Mouse (Mus musculus): ENCODE results near the gene Ptrh1. TPM values are rescaled to one million over a fixed set of nuclear protein-coding genes. Genes with fewer than 3 reads are reported as not detected.

Gene Ptrh1
- 1.1 TPM in 2 replicates for polyA plus RNA-seq (2015; fragmentation: Nextera tagmentation; extraction: Ambion mirVana)

DNA sequence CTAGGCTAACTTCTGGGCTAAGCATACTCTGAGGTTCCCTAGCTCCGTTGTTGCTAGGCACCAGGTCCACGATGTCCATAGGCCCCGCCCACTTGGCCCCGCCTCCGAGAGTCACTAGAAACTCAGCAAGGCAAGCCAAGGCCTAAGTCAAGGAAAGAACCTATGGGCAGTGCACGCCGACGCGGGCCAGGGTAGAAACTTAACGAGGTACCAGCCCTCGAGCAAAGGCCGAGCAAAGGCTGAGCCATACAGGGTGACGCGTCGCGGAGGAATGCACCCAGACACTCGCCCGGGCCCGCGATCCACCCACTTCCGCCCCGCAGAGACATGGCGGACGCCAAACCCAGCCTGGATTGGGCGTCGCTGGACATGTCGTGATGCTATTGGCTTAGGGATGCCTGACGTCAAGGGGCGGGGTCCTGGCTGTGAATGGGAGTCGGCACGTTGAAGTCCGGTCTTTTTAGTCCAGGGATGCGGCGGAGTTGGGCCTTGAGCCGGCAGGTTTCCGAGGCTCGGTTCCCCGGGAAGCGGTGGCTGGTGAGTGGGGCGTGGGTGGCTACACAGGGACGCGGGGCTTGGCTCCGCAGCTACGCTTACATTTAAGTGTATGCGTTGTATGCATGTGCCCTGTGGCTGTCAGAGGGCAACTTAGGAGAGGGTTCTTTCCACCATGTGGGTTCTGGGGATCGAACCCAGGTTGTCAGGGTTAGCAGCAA, at the start of gene Ptrh1, which contains the start of gene Ttc16:
Ptrh1 (plus strand) TSS at position 428 of the 716 bp plus-strand sequence.
Ttc16 (minus strand) TSS at position 275 of the 716 bp plus-strand sequence.
- Histone ChIP-seq H3K9ac (replicated peaks) (peak within 1 kb of the TSS; percentile 63), H3K9me3 (ENCODE audit: low read length) (no peaks in the 10 kb centered on the region), H3K27me3 (ENCODE audit: insufficient read depth, low read length) (no peaks in the 10 kb centered on the region), H3K36me3 (replicated peaks; ENCODE audit: insufficient read depth, low read length) (no peaks in the 10 kb centered on the region), H3K4me2 (ENCODE audit: low read depth, low read length) (peak within 1 kb of the TSS; percentile 93), H3K27ac (ENCODE audit: low read depth) (peak within 1 kb of the TSS; percentile 68), H3K4me3 (ENCODE audit: low read depth, low read length) (peak within 1 kb of the TSS; percentile 69), H3K4me1 (ENCODE audit: insufficient read depth) (peaks cover 13% of the 10 kb centered on the region)
- ATAC-seq (peak; percentile 98), DNase-seq (peak; percentile 98)
- WGBS (ENCODE audit: insufficient replicate concordance), result 2% methylated on average over 46 of the region's 46 CpGs
- no peak for TF ChIP-seq CTCF (IDR thresholded peaks at IDR 0.05; ENCODE audit: low read depth)
- TF ChIP-seq EP300 (IDR thresholded peaks at IDR 0.05; ENCODE audit: low read depth), result no peak

DNA sequence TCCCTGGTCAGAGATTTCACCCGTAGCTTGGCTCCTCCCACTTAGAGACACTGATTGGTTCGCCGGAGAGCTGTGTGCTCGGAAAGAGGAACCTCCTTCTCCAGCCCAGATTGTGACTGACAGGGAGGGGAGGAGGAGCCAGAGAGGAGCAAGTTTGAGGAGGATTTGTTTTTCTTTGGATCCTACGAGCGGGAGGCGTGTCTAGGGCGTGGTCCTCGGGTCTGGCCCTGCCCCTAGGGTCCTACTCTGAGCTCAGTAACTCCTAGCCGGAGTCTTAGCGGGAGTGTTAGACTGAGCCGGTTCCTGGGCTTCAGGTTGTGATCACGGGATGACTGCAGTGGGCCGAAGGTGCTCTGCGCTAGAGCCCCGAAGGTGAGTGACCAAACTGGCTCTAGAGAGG, 48.2 kb upstream of the Ptrh1 start:
- H3K9ac ChIP-seq (replicated peaks), result peak overlapping the region; percentile 48
- peak; percentile 89 for DNase-seq
- 7% methylated on average over 16 of the region's 16 CpGs for WGBS (ENCODE audit: insufficient replicate concordance)
- H3K9me3 ChIP-seq (ENCODE audit: low read length), result no peaks in the 10 kb centered on the region
- peak overlapping the region; percentile 70 for H3K4me2 ChIP-seq (ENCODE audit: low read depth, low read length)
- TF ChIP-seq EP300 (IDR thresholded peaks at IDR 0.05; ENCODE audit: low read depth) (no peak), CTCF (IDR thresholded peaks at IDR 0.05; ENCODE audit: low read depth) (no peak)
- H3K36me3 ChIP-seq (replicated peaks; ENCODE audit: insufficient read depth, low read length), result 0 out of 2 replicates have a peak, but pooled peaks cover 5% of the 10 kb centered on the region
- peak; percentile 96 for ATAC-seq
- H3K27ac ChIP-seq (ENCODE audit: low read depth), result peak overlapping the region; percentile 40; the same call in 1 of the 2 replicates
- peak overlapping the region; percentile 30 for H3K4me3 ChIP-seq (ENCODE audit: low read depth, low read length)
- H3K27me3 ChIP-seq (ENCODE audit: insufficient read depth, low read length), result no peaks in the 10 kb centered on the region
- peaks cover 5% of the 10 kb centered on the region for H3K4me1 ChIP-seq (ENCODE audit: insufficient read depth)

DNA sequence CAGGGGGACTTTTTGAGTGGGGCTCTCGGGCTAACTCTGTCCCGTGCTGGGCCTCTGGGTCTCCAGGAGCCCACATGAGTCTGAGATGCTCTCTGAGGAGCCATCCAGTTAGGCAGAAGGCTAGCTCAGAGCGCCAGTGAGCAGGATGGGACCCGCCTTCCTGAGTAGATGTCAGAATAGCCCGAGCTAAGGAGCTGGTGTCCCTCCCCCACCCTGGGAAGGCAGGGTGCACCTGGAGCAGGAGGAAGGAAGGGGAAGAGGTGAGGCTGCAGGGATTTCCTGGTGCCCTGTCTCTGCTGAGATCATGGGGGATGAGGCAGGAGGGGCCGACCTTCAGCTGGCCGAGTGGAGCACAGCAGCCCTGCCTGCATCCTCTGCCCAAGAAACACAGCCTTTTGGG, 47.1 kb upstream of the Ptrh1 start:
- Histone ChIP-seq H3K9me3 (ENCODE audit: low read length) (no peaks in the 10 kb centered on the region), H3K9ac (replicated peaks) (peak overlapping the region; percentile 41; the same call in 1 of the 2 replicates), H3K4me2 (ENCODE audit: low read depth, low read length) (peak overlapping the region; percentile 70; the same call in 1 of the 2 replicates), H3K27me3 (ENCODE audit: insufficient read depth, low read length) (no peaks in the 10 kb centered on the region), H3K36me3 (replicated peaks; ENCODE audit: insufficient read depth, low read length) (0 out of 2 replicates have a peak, but pooled peaks cover 5% of the 10 kb centered on the region), H3K4me1 (ENCODE audit: insufficient read depth) (peaks cover 5% of the 10 kb centered on the region), H3K4me3 (ENCODE audit: low read depth, low read length) (peak overlapping the region; percentile 30), H3K27ac (ENCODE audit: low read depth) (peak overlapping the region; percentile 40)
- DNase-seq, result no peak
- no peak for ATAC-seq
- no peak for TF ChIP-seq CTCF (IDR thresholded peaks at IDR 0.05; ENCODE audit: low read depth)
- no peak for TF ChIP-seq EP300 (IDR thresholded peaks at IDR 0.05; ENCODE audit: low read depth)
- WGBS (ENCODE audit: insufficient replicate concordance), result 47% methylated on average over 7 of the region's 7 CpGs

DNA sequence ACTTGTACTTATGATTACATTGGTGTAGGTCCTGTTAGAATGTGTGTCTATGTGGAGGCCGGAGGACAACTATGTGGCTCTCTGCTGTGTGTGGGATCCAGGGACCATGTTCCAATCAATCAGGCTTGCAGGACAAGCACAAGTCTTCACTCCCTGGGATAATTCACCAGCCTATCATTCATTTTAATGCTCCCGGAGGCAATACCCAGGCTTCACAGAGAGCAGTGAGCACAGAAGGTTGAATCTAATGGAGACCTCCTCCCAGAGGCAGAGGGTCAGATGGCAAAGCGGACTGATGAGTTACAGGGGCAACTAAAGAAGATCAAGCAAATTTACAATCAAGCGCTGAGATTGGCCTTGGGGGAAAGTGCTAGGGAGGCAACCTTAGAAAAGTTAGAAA, 46.0 kb upstream of the Ptrh1 start:
- Histone ChIP-seq H3K4me1 (ENCODE audit: insufficient read depth) (peaks cover 5% of the 10 kb centered on the region), H3K36me3 (replicated peaks; ENCODE audit: insufficient read depth, low read length) (0 out of 2 replicates have a peak, but pooled peaks cover 5% of the 10 kb centered on the region), H3K4me2 (ENCODE audit: low read depth, low read length) (peak overlapping the region; percentile 0; the same call in 1 of the 2 replicates), H3K9me3 (ENCODE audit: low read length) (no peaks in the 10 kb centered on the region), H3K4me3 (ENCODE audit: low read depth, low read length) (no peak overlapping the region), H3K27ac (ENCODE audit: low read depth) (0 out of 2 replicates have a peak overlapping the region, but pooled peaks have one; percentile 31), H3K27me3 (ENCODE audit: insufficient read depth, low read length) (no peaks in the 10 kb centered on the region), H3K9ac (replicated peaks) (no peak overlapping the region)
- TF ChIP-seq CTCF (IDR thresholded peaks at IDR 0.05; ENCODE audit: low read depth) (no peak), EP300 (IDR thresholded peaks at IDR 0.05; ENCODE audit: low read depth) (no peak)
- WGBS (ENCODE audit: insufficient replicate concordance), result 78% methylated on average over 4 of the region's 4 CpGs
- no peak for ATAC-seq
- no peak for DNase-seq

DNA sequence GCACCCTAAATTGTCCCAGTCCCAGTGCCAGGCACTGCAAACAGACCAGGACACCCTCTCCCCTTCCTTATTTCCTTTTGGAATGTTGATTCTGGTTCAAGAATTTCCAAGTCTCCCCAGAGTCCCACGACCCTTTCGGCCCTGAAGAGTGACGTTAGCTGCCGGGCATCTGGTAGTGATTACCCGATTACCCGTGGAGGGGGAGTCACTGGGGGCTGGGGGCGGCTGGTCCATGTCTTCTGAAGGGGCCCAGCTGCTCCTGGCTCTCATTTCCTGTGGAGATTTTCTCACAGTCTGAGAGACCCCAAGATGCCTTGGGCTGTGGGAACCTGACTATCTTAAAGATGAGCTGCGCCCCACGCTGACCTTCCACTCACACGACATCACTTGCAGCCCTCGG, 44.7 kb upstream of the Ptrh1 start:
- no peak overlapping the region for H3K4me3 ChIP-seq (ENCODE audit: low read depth, low read length)
- H3K9ac ChIP-seq (replicated peaks), result no peak overlapping the region
- H3K4me1 ChIP-seq (ENCODE audit: insufficient read depth), result peaks cover 5% of the 10 kb centered on the region
- TF ChIP-seq EP300 (IDR thresholded peaks at IDR 0.05; ENCODE audit: low read depth), result no peak
- TF ChIP-seq CTCF (IDR thresholded peaks at IDR 0.05; ENCODE audit: low read depth), result no peak
- no peak for DNase-seq
- H3K27me3 ChIP-seq (ENCODE audit: insufficient read depth, low read length), result no peaks in the 10 kb centered on the region
- H3K9me3 ChIP-seq (ENCODE audit: low read length), result no peaks in the 10 kb centered on the region
- ATAC-seq, result no peak
- no peak overlapping the region for H3K4me2 ChIP-seq (ENCODE audit: low read depth, low read length)
- WGBS (ENCODE audit: insufficient replicate concordance), result 60% methylated on average over 11 of the region's 11 CpGs
- H3K27ac ChIP-seq (ENCODE audit: low read depth), result peak overlapping the region; percentile 48; the same call in 1 of the 2 replicates
- H3K36me3 ChIP-seq (replicated peaks; ENCODE audit: insufficient read depth, low read length), result 0 out of 2 replicates have a peak, but pooled peaks cover 5% of the 10 kb centered on the region

DNA sequence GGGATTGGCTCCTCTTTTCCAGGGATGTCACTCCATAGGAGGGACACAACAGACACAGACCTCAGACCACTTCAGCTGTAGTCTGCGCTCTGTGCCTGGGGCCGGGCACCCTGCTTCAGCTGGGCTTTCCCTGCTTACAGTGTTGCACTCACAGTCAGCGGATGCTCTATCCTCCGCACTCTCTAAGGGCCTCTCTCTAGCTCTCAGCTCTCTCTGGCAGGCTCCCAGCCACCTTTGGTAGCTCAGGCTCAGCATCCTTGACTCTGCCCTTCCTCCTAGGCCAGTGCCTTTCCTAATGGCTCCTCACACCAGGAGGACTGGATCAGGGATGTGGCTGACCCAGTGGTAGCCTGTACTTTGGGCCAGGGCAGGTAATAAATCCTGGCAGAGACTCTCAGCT, 43.7 kb upstream of the Ptrh1 start:
- Histone ChIP-seq H3K9ac (replicated peaks) (no peak overlapping the region), H3K36me3 (replicated peaks; ENCODE audit: insufficient read depth, low read length) (0 out of 2 replicates have a peak, but pooled peaks cover 5% of the 10 kb centered on the region), H3K4me2 (ENCODE audit: low read depth, low read length) (no peak overlapping the region), H3K27me3 (ENCODE audit: insufficient read depth, low read length) (no peaks in the 10 kb centered on the region), H3K9me3 (ENCODE audit: low read length) (no peaks in the 10 kb centered on the region), H3K27ac (ENCODE audit: low read depth) (0 out of 2 replicates have a peak overlapping the region, but pooled peaks have one; percentile 48), H3K4me1 (ENCODE audit: insufficient read depth) (peaks cover 5% of the 10 kb centered on the region), H3K4me3 (ENCODE audit: low read depth, low read length) (no peak overlapping the region)
- TF ChIP-seq CTCF (IDR thresholded peaks at IDR 0.05; ENCODE audit: low read depth) (no peak), EP300 (IDR thresholded peaks at IDR 0.05; ENCODE audit: low read depth) (no peak)
- WGBS (ENCODE audit: insufficient replicate concordance), result 73% methylated on average over 4 of the region's 4 CpGs
- DNase-seq (no peak), ATAC-seq (no peak)
